Mouse (Mus musculus) liver, adult 2 months (tissue): ENCODE data around the gene Ptprn2.

Experiments used
- CTCF ChIP-seq: fragments of 200-500 bp; IDR thresholded peaks from 2 replicates; pipeline ENCODE4 v1.5.1; 2011; ENCODE audit warnings: low read depth, low read length, control low read depth
- POLR2A ChIP-seq: fragments of 200-500 bp; IDR thresholded peaks from 2 replicates; pipeline ENCODE4 v1.6.1; 2011; ENCODE audit warnings: low read length, control low read depth; ENCODE audit not compliant: insufficient read depth; ENCODE audit errors: extremely low read depth

DNA sequence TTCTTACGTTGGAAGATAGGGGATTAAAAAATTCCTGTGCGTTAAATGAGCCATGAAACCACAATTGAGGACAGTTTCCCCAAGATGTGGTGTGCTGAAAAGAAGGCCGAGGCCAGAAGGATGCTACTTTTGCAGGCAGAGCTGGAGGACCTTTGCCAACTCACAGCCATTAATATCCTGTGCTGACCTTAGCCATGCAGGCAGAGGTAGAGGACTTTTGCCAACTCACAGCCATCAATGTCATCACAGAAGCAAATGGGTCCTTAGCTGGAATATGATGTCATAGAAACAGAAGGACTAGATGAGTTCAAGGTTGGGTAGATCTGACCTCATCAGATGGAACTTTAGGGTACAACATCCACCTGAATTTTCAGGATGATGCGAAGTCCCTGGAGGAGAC, 43.3 kb downstream of the Ptprn2 start:
- no peak for TF ChIP-seq CTCF
- no peak for TF ChIP-seq POLR2A
